Mouse (Mus musculus) myocyte (in vitro differentiated cells): ENCODE measurements around the gene Rbms3. TPM values are rescaled to one million over a fixed set of nuclear protein-coding genes. Genes with fewer than 3 reads are reported as not detected.

ENCODE experiments used
- H3K27me3 ChIP-seq: one replicate; pipeline ENCODE4 v1.6.1; 2011; ENCODE audit not compliant: control insufficient read depth, insufficient read depth, insufficient read length
- H3K36me3 ChIP-seq: one replicate; pipeline ENCODE4 v1.6.1; 2011; ENCODE audit not compliant: control insufficient read depth, insufficient read depth
- H3K4me2 ChIP-seq: one replicate; pipeline ENCODE4 v1.6.1; 2011; ENCODE audit warnings: low read depth, control low read depth
- H3K4me3 ChIP-seq: one replicate; pipeline ENCODE4 v1.5.1; 2011; ENCODE audit warnings: mild to moderate bottlenecking, control low read depth, moderate library complexity
- H3K79me2 ChIP-seq: one replicate; pipeline ENCODE4 v1.6.1; 2011; ENCODE audit not compliant: control insufficient read depth, insufficient read depth
- H3ac ChIP-seq: one replicate; pipeline ENCODE4 v1.6.1; 2011; ENCODE audit not compliant: control insufficient read depth, insufficient read length
- CEBPB ChIP-seq: IDR thresholded peaks from 2 replicates; pipeline ENCODE4 v1.6.1; 2011; ENCODE audit warnings: mild to moderate bottlenecking, moderate library complexity; ENCODE audit not compliant: poor library complexity, insufficient read depth, severe bottlenecking
- E2F4 ChIP-seq: IDR thresholded peaks from one replicate; pipeline ENCODE4 v1.6.1; 2011; ENCODE audit warnings: mild to moderate bottlenecking, control low read depth, moderate library complexity; ENCODE audit not compliant: insufficient read depth
- MAX ChIP-seq: IDR thresholded peaks from one replicate; pipeline ENCODE4 v1.6.1; 2011; ENCODE audit warnings: low read depth, mild to moderate bottlenecking, control low read depth
- MYOD1 ChIP-seq, 3 experiments: IDR thresholded peaks; one replicate each; pipeline ENCODE4 v1.6.1; 2011; ENCODE audit warnings: control low read depth in 2 of 3, low read depth in 2 of 3, mild to moderate bottlenecking in 2 of 3, moderate library complexity in 1 of 3; ENCODE audit not compliant: insufficient read length in 2 of 3, control insufficient read depth in 1 of 3
- MYOG ChIP-seq, 3 experiments: IDR thresholded peaks; one replicate each; pipeline ENCODE4 v1.6.1; 2011; ENCODE audit warnings: control low read depth in 2 of 3, low read depth in 2 of 3, mild to moderate bottlenecking in 2 of 3; ENCODE audit not compliant: insufficient read length in 2 of 3, control insufficient read depth in 1 of 3, insufficient read depth in 1 of 3
- POLR2A ChIP-seq: IDR thresholded peaks from one replicate; pipeline ENCODE4 v1.6.1; 2011; ENCODE audit warnings: low read depth, mild to moderate bottlenecking, control low read depth, moderate library complexity; ENCODE audit not compliant: insufficient read length
- POLR2AphosphoS2 ChIP-seq: IDR thresholded peaks from one replicate; pipeline ENCODE4 v1.6.1; 2011; ENCODE audit warnings: low read depth, control low read depth; ENCODE audit not compliant: insufficient read length
- REST ChIP-seq: IDR thresholded peaks from one replicate; pipeline ENCODE4 v1.6.1; 2011; ENCODE audit warnings: mild to moderate bottlenecking, control low read depth, moderate library complexity; ENCODE audit not compliant: insufficient read depth, insufficient read length
- SRF ChIP-seq: IDR thresholded peaks from one replicate; pipeline ENCODE4 v1.6.1; 2011; ENCODE audit warnings: low read depth; ENCODE audit not compliant: control insufficient read depth, insufficient read length
- TCF12 ChIP-seq: IDR thresholded peaks from one replicate; pipeline ENCODE4 v1.6.1; 2011; ENCODE audit warnings: mild to moderate bottlenecking, control low read depth; ENCODE audit not compliant: poor library complexity, insufficient read depth, severe bottlenecking
- TCF3 ChIP-seq: IDR thresholded peaks from one replicate; pipeline ENCODE4 v1.6.1; 2011; ENCODE audit warnings: low read depth, control low read depth; ENCODE audit not compliant: insufficient read length
- USF1 ChIP-seq: IDR thresholded peaks from one replicate; pipeline ENCODE4 v1.6.1; 2011; ENCODE audit warnings: low read depth, mild to moderate bottlenecking, control low read depth, moderate library complexity
- polyA plus RNA-seq: library from polyadenylated mRNA; unstranded; fragments of >200 nt; fragmentation: generic; extraction: Trizol; gene quantifications from one replicate; pipeline ENCODE4 v1.2.1, GENCODE M21; 2012; ENCODE audit warnings: missing spikeins

Gene Rbms3
- polyA plus RNA-seq, 1 experiment: 4.5 TPM

- Histone ChIP-seq H3K4me2 (no peak overlapping the region), H3K79me2 (peaks cover 42% of the 10 kb centered on the region), H3K36me3 (no peaks in the 10 kb centered on the region), H3K27me3 (no peaks in the 10 kb centered on the region), H3K4me3 (no peak overlapping the region), H3ac (no peak overlapping the region)
- TF ChIP-seq SRF: no peak
- no peak for TF ChIP-seq MYOG (IDR thresholded peaks at IDR 0.05; ENCODE audit: control insufficient read depth in 1 of 3, insufficient read depth in 1 of 3, insufficient read length in 2 of 3, low read depth in 2 of 3)
- TF ChIP-seq MYOD1 (IDR thresholded peaks at IDR 0.05; ENCODE audit: control insufficient read depth in 1 of 3, insufficient read length in 2 of 3, low read depth in 2 of 3): no peak
- no peak for TF ChIP-seq E2F4
- no peak for TF ChIP-seq USF1
- TF ChIP-seq POLR2A: no peak
- no peak for TF ChIP-seq CEBPB
- no peak for TF ChIP-seq POLR2AphosphoS2
- TF ChIP-seq TCF12: no peak
These were observed 395.5 kb downstream of the Rbms3 start for GRCm38 (mm10) chr9:117234065-117234725.

GRCm38 (mm10) chr9:117222741-117223140 is 407.0 kb downstream of the Rbms3 start:
- no peaks in the 10 kb centered on the region for H3K36me3 ChIP-seq
- H3K79me2 ChIP-seq: peaks cover 26% of the 10 kb centered on the region
- H3ac ChIP-seq: no peak overlapping the region
- no peak overlapping the region for H3K4me2 ChIP-seq
- no peak for TF ChIP-seq MYOD1 (IDR thresholded peaks at IDR 0.05; ENCODE audit: control insufficient read depth in 1 of 3, insufficient read length in 2 of 3, low read depth in 2 of 3)
- no peak for TF ChIP-seq E2F4
- no peak for TF ChIP-seq POLR2A
- no peak for TF ChIP-seq REST
- TF ChIP-seq TCF3: no peak
- TF ChIP-seq MAX: no peak
- no peak for TF ChIP-seq USF1
- no peak for TF ChIP-seq TCF12
- no peak for TF ChIP-seq SRF
- no peak for TF ChIP-seq MYOG (IDR thresholded peaks at IDR 0.05; ENCODE audit: control insufficient read depth in 1 of 3, insufficient read depth in 1 of 3, insufficient read length in 2 of 3, low read depth in 2 of 3)
- no peak for TF ChIP-seq CEBPB
- TF ChIP-seq POLR2AphosphoS2: no peak
- no peaks in the 10 kb centered on the region for H3K27me3 ChIP-seq
- H3K4me3 ChIP-seq: no peak overlapping the region

DNA sequence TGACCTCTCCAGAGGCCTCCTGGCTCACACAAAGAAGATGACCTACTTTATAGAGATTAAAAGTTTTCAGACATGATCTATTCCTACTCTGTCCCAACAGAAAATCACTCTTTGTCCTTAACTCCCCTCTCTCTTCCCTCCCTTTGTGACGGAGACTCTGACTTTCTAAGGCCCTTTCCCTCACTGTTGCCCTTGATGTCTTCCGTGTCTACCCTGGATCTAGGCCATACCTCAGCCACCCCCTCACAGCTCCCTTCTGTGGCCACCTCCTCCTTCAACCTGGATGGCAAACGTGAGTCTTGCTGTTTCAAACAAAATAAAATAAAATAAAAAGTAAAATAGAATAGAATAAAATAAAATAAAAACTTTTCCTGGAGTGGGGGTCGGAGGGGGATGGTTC is 408.2 kb downstream of the Rbms3 start:
- Histone ChIP-seq H3K4me2 (no peak overlapping the region), H3K36me3 (no peaks in the 10 kb centered on the region), H3K27me3 (no peaks in the 10 kb centered on the region), H3K79me2 (peaks cover 26% of the 10 kb centered on the region), H3K4me3 (no peak overlapping the region), H3ac (no peak overlapping the region)
- TF ChIP-seq MAX (no peak), REST (no peak), SRF (no peak), USF1 (no peak), POLR2AphosphoS2 (no peak), TCF3 (no peak), POLR2A (no peak), E2F4 (no peak), MYOG (IDR thresholded peaks at IDR 0.05; ENCODE audit: control insufficient read depth in 1 of 3, insufficient read depth in 1 of 3, insufficient read length in 2 of 3, low read depth in 2 of 3) (no peak), TCF12 (no peak), CEBPB (no peak), MYOD1 (IDR thresholded peaks at IDR 0.05; ENCODE audit: control insufficient read depth in 1 of 3, insufficient read length in 2 of 3, low read depth in 2 of 3) (no peak)

DNA sequence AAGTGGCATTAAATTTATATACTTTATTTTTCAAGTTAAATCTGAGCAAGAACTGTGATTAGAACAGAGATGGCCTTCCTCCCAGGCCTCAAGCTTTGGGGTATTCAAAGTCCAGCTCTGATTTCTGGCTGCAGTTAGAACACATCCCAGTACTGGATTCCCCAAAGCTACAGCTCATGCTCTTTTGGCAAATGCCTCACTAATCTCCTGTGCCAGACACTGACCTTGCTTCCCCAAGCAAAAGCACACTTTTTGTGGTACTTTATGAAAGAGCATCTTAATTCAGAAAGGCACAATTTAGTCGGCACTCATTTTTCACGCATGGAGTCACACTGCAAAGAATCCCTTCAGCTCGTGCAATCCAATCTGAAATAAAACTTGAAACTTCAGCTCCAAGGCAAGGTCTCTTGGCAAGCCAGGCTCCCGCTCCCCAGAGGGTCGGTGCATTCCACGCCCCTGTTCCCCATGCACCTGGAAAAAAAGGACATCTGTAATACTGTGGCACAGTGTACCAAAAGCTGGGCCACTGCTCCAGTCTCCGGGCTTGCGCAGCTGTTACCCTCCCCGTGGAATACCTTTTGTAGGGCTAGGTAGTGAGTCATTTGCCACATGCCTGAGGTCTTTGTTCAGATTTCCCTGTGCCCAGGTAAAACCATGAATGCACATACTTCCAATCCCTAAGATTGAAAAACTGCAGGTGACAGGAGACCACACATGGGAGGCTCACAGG is 413.5 kb downstream of the Rbms3 start:
- TF ChIP-seq MAX: no peak
- TF ChIP-seq POLR2A: no peak
- TF ChIP-seq MYOD1 (IDR thresholded peaks at IDR 0.05; ENCODE audit: control insufficient read depth in 1 of 3, insufficient read length in 2 of 3, low read depth in 2 of 3): no peak
- TF ChIP-seq CEBPB: no peak
- TF ChIP-seq MYOG (IDR thresholded peaks at IDR 0.05; ENCODE audit: control insufficient read depth in 1 of 3, insufficient read depth in 1 of 3, insufficient read length in 2 of 3, low read depth in 2 of 3): no peak
- no peak for TF ChIP-seq USF1
- no peak for TF ChIP-seq POLR2AphosphoS2
- TF ChIP-seq TCF12: no peak
- TF ChIP-seq E2F4: no peak
- TF ChIP-seq TCF3: no peak
- no peak for TF ChIP-seq REST
- TF ChIP-seq SRF: no peak
- H3ac ChIP-seq: no peak overlapping the region
- H3K27me3 ChIP-seq: no peaks in the 10 kb centered on the region
- peaks cover 4% of the 10 kb centered on the region for H3K36me3 ChIP-seq
- peaks cover 22% of the 10 kb centered on the region for H3K79me2 ChIP-seq
- H3K4me2 ChIP-seq: no peak overlapping the region
- H3K4me3 ChIP-seq: no peak overlapping the region
